Mouse (Mus musculus): Measurements from ENCODE around the gene Ank2.

DNA sequence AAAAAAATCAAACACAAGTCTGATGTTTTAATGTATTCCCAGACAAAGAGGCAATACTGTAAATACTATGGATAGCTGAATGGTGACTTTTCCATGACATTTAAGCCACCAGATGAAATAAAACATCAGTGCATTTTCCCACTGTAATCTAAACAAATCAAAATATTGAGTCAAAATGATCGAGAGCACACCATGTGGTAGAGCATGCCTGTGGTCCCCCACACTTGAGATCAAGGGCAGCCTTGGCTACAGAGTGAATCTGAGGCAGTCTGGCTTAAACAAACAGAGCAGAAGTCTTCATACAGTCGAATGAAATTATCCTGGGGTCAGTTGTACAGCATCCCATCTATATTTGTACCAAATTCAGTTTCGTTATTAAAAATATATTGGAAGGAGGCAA, 288.0 kb downstream of the Ank2 start:
- TF ChIP-seq CTCF (IDR thresholded peaks at IDR 0.05) (no peak), POLR2A (IDR thresholded peaks at IDR 0.05; ENCODE audit: insufficient read depth, low read depth, low read length) (no peak), EP300 (IDR thresholded peaks at IDR 0.05; ENCODE audit: insufficient read depth, low read depth, low read length) (no peak)

All from heart, adult 2 months (tissue).